Mouse (Mus musculus) heart, postnatal 0 days (tissue): ENCODE measurements around the gene Pigk.

ENCODE experiments used
- CTCF ChIP-seq: IDR thresholded peaks from 2 replicates; pipeline ENCODE4 v1.5.1; 2016; ENCODE audit warnings: antibody characterized with exemption, control low read depth, low read depth
- EP300 ChIP-seq: IDR thresholded peaks from 2 replicates; pipeline ENCODE4 v1.6.1; 2016; ENCODE audit warnings: antibody characterized with exemption, low read depth

DNA sequence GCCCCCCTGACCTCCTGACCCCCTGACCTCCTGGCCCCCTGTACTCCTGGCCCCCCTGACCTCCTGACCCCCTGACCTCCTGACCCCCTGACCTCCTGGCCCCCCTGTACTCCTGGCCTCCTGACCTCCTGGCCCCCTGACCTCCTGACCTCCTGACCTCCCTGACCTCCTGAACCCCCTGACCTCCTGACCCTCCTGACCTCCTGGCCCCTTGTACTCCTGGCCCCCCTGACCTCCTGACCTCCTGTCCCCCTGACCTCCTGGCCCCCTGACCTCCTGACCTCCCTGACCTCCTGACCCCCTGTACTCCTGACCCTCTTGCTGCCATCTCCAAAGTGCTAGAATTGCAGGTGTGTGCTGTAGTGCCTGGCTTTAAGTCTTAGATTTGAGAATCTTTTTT, 19.6 kb downstream of the Pigk start:
- TF ChIP-seq CTCF, result no peak
- TF ChIP-seq EP300, result no peak
